Mouse (Mus musculus): Measurements from ENCODE around the gene Il13ra2. TPM values are rescaled to one million over a fixed set of nuclear protein-coding genes. Genes with fewer than 3 reads are reported as not detected.
"Not testable (repeated sequence)": the region's sequence is repeated elsewhere in the genome, so short reads cannot be mapped to it uniquely, and the experiment has no call there.

Gene Il13ra2
- not detected in 2 replicates for polyA plus RNA-seq (2015; fragmentation: Nextera tagmentation; extraction: Ambion mirVana)

DNA sequence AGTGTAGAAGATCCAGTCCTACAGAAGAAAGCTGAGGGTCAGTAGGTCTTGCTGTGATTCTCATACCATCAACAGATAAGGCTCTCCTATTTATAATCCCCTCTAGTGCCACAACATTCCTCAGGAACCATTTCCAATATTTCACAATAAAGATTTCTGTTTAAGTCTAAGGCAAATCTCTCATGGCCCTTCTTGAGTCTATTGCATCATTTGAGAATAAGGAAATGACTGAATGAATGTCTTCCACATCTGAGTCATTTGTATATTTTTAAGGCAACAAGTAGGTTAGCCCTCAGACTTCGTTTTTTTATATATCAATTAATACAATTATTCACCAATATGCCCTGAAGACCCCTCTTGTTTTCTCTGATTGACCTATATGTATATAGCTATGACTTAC is at the start of gene Il13ra2:
Gene Il13ra2 (minus strand): TSS at position 64 of the 400 bp plus-strand sequence.
- WGBS (ENCODE audit: insufficient replicate concordance), result 37% methylated on average over 1 of the region's 1 CpGs
- ATAC-seq (no peak), DNase-seq (no peak)
- Histone ChIP-seq H3K9me3 (ENCODE audit: low read length) (no peaks in the 10 kb centered on the region), H3K36me3 (replicated peaks; ENCODE audit: insufficient read depth, low read length) (no peaks in the 10 kb centered on the region), H3K27me3 (ENCODE audit: insufficient read depth, low read length) (no peaks in the 10 kb centered on the region), H3K9ac (replicated peaks) (no peak within 1 kb of the TSS), H3K4me1 (ENCODE audit: insufficient read depth) (no peaks in the 10 kb centered on the region), H3K4me3 (ENCODE audit: low read depth, low read length) (no peak within 1 kb of the TSS), H3K27ac (ENCODE audit: low read depth) (no peak within 1 kb of the TSS), H3K4me2 (ENCODE audit: low read depth, low read length) (no peak within 1 kb of the TSS)
- TF ChIP-seq EP300 (IDR thresholded peaks at IDR 0.05; ENCODE audit: low read depth) (no peak), CTCF (IDR thresholded peaks at IDR 0.05; ENCODE audit: low read depth) (no peak)

DNA sequence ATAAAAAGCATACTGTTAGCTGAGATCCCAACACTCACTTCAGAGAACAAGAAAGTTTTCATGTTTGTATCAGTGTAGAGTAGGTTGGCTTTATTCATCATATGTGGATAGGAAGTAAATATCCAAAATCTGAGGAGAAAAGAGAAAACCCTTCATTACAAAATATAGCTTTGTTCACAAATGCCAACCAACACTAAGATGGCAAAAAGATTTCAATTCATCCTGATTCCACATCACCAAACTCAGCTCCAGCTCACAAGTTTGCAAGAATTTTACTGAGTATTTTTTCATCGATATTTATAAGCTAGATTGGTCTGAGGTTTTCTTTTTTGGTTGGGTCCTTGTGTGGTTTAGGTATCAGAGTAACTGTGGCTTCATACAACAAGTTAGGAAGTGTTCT is 24.6 kb upstream of the Il13ra2 start, which contains the start of gene Vmn1r239-ps:
Gene Vmn1r239-ps (minus strand): TSS at position 101 of the 400 bp plus-strand sequence.
- H3K4me1 ChIP-seq (ENCODE audit: insufficient read depth); H3K36me3 ChIP-seq (replicated peaks; ENCODE audit: insufficient read depth, low read length); ATAC-seq; H3K9me3 ChIP-seq (ENCODE audit: low read length); H3K4me2 ChIP-seq (ENCODE audit: low read depth, low read length); H3K9ac ChIP-seq (replicated peaks); H3K27me3 ChIP-seq (ENCODE audit: insufficient read depth, low read length); DNase-seq; H3K27ac ChIP-seq (ENCODE audit: low read depth); H3K4me3 ChIP-seq (ENCODE audit: low read depth, low read length): not testable (repeated sequence)
- WGBS (ENCODE audit: insufficient replicate concordance), result 58% methylated on average over 1 of the region's 1 CpGs

DNA sequence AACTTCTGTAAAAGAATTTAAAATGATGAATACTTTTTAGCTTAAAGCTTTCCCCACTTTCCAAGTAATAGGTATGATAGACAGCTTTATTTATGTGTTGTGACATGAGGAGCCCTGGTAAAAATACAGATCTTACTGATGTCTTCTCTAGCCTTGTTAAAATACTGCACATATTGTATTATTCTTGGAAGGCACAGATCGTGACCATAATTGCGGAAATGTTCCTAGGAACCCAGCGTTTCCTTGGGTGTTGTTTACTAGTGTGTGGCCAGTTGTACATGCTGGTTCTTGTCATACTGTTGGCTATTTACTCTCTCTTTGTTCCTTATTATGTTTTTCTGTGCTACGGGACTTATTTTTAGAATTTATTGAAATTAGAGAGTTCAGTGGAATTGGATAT is 14.4 kb upstream of the Il13ra2 start:
- Histone ChIP-seq H3K27ac (ENCODE audit: low read depth) (no peak overlapping the region), H3K4me1 (ENCODE audit: insufficient read depth) (no peaks in the 10 kb centered on the region), H3K4me2 (ENCODE audit: low read depth, low read length) (no peak overlapping the region), H3K36me3 (replicated peaks; ENCODE audit: insufficient read depth, low read length) (no peaks in the 10 kb centered on the region), H3K9me3 (ENCODE audit: low read length) (no peaks in the 10 kb centered on the region), H3K4me3 (ENCODE audit: low read depth, low read length) (no peak overlapping the region), H3K27me3 (ENCODE audit: insufficient read depth, low read length) (no peaks in the 10 kb centered on the region), H3K9ac (replicated peaks) (no peak overlapping the region)
- DNase-seq (no peak), ATAC-seq (no peak)
- WGBS (ENCODE audit: insufficient replicate concordance), result 84% methylated on average over 4 of the region's 4 CpGs
- TF ChIP-seq EP300 (IDR thresholded peaks at IDR 0.05; ENCODE audit: low read depth), result no peak
- TF ChIP-seq CTCF (IDR thresholded peaks at IDR 0.05; ENCODE audit: low read depth), result no peak

DNA sequence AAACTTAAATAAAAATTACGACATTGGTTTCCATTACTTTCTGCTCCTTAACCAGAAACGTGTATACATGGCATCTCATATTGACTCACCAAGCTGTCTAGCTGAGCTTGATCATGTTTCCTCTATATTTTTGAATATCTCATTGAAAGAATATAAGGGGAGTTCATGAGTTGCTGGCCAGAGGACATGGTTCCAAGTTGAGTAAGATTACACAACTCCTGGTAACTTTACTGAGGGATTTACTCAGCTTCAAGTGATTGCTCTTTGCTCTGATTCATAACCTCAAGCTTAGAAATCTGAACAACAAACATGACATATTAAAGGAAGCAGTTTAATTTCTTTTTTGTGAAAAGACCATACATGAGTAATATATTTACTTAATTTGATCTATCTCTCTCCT is 6.4 kb upstream of the Il13ra2 start:
- no peaks in the 10 kb centered on the region for H3K4me1 ChIP-seq (ENCODE audit: insufficient read depth)
- H3K4me3 ChIP-seq (ENCODE audit: low read depth, low read length), result no peak overlapping the region
- no peaks in the 10 kb centered on the region for H3K27me3 ChIP-seq (ENCODE audit: insufficient read depth, low read length)
- DNase-seq (no peak), ATAC-seq (no peak)
- H3K36me3 ChIP-seq (replicated peaks; ENCODE audit: insufficient read depth, low read length), result no peaks in the 10 kb centered on the region
- H3K9ac ChIP-seq (replicated peaks), result no peak overlapping the region
- no peaks in the 10 kb centered on the region for H3K9me3 ChIP-seq (ENCODE audit: low read length)
- TF ChIP-seq CTCF (IDR thresholded peaks at IDR 0.05; ENCODE audit: low read depth) (no peak), EP300 (IDR thresholded peaks at IDR 0.05; ENCODE audit: low read depth) (no peak)
- H3K27ac ChIP-seq (ENCODE audit: low read depth), result no peak overlapping the region
- H3K4me2 ChIP-seq (ENCODE audit: low read depth, low read length), result no peak overlapping the region
- WGBS (ENCODE audit: insufficient replicate concordance), result 62% methylated on average over 2 of the region's 2 CpGs

DNA sequence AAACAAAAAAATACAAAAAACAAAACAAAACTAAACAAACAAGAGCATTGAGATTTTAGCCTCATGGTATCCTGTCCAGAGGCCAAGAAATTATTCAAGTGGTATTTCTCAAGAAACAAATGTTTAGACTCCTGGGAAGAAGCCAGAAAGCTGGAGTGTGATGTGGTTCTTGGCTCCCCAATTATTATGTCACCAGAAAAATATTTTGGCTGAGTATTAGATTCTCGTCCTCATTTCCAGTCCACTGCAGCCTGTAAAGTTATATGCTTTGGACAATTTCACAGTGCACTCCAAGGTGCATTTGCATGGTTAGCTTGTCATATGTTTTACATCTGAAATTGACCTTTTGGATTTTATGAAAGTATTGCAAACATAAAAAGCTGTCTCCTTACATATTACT is 761 bp upstream of the Il13ra2 start:
- DNase-seq, result no peak
- H3K27ac ChIP-seq (ENCODE audit: low read depth), result no peak overlapping the region
- H3K27me3 ChIP-seq (ENCODE audit: insufficient read depth, low read length), result no peaks in the 10 kb centered on the region
- H3K4me3 ChIP-seq (ENCODE audit: low read depth, low read length), result no peak overlapping the region
- no peaks in the 10 kb centered on the region for H3K36me3 ChIP-seq (replicated peaks; ENCODE audit: insufficient read depth, low read length)
- no peak for TF ChIP-seq EP300 (IDR thresholded peaks at IDR 0.05; ENCODE audit: low read depth)
- WGBS (ENCODE audit: insufficient replicate concordance), result 65% methylated on average over 1 of the region's 1 CpGs
- H3K9ac ChIP-seq (replicated peaks), result no peak overlapping the region
- ATAC-seq, result no peak
- no peak overlapping the region for H3K4me2 ChIP-seq (ENCODE audit: low read depth, low read length)
- H3K4me1 ChIP-seq (ENCODE audit: insufficient read depth), result no peaks in the 10 kb centered on the region
- no peaks in the 10 kb centered on the region for H3K9me3 ChIP-seq (ENCODE audit: low read length)

DNA sequence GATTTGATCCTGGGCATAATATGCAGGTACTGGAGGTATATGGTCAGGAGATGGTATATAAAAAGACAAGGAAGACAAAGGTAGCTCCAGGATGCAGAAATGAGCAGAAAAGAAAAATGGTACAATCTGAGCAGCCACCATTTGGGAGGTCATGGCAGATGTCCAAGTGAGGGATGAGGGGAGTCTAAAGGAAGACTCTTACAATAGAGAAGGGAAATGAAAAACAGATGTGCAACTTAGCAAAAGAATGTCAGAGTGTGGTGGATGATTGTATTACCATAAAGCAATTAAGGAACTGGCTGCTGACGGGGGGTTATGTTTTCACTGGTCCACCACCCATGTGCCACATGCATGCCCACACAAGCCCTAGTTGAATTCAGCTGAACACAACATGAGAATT is 35.5 kb downstream of the Il13ra2 start:
- no peak overlapping the region for H3K4me3 ChIP-seq (ENCODE audit: low read depth, low read length)
- H3K4me2 ChIP-seq (ENCODE audit: low read depth, low read length), result no peak overlapping the region
- ATAC-seq (no peak), DNase-seq (no peak)
- H3K27me3 ChIP-seq (ENCODE audit: insufficient read depth, low read length), result no peaks in the 10 kb centered on the region
- H3K27ac ChIP-seq (ENCODE audit: low read depth), result no peak overlapping the region
- TF ChIP-seq CTCF (IDR thresholded peaks at IDR 0.05; ENCODE audit: low read depth) (no peak), EP300 (IDR thresholded peaks at IDR 0.05; ENCODE audit: low read depth) (no peak)
- no peak overlapping the region for H3K9ac ChIP-seq (replicated peaks)
- no peaks in the 10 kb centered on the region for H3K36me3 ChIP-seq (replicated peaks; ENCODE audit: insufficient read depth, low read length)
- H3K4me1 ChIP-seq (ENCODE audit: insufficient read depth), result no peaks in the 10 kb centered on the region
- 81% methylated on average over 1 of the region's 1 CpGs for WGBS (ENCODE audit: insufficient replicate concordance)
- H3K9me3 ChIP-seq (ENCODE audit: low read length), result no peaks in the 10 kb centered on the region

DNA sequence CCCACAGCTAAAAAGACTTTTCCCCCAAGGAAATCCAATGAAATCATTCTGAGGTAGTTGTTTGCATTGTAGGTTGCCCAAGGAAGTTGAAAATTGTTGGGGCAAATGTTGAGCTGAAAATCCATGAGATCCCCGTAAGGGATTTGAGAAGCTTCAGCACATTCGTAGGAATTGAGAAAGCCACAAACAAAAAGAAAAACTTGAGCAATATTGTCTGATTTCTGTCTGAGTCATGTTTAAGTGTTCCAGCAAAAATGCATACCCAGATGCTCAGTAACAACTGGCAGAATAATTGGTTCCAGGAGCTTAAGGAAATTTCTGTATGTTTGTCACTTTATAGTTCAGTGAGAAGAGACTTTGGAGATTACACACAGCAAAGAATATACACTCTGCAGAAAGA is 79.8 kb downstream of the Il13ra2 start:
- TF ChIP-seq CTCF (IDR thresholded peaks at IDR 0.05; ENCODE audit: low read depth), result no peak
- no peak for TF ChIP-seq EP300 (IDR thresholded peaks at IDR 0.05; ENCODE audit: low read depth)
- Histone ChIP-seq H3K4me1 (ENCODE audit: insufficient read depth) (no peaks in the 10 kb centered on the region), H3K27ac (ENCODE audit: low read depth) (no peak overlapping the region), H3K27me3 (ENCODE audit: insufficient read depth, low read length) (no peaks in the 10 kb centered on the region), H3K36me3 (replicated peaks; ENCODE audit: insufficient read depth, low read length) (no peaks in the 10 kb centered on the region), H3K4me2 (ENCODE audit: low read depth, low read length) (no peak overlapping the region), H3K9ac (replicated peaks) (no peak overlapping the region), H3K4me3 (ENCODE audit: low read depth, low read length) (no peak overlapping the region), H3K9me3 (ENCODE audit: low read length) (no peaks in the 10 kb centered on the region)
- ATAC-seq (no peak), DNase-seq (no peak)
- 68% methylated on average over 2 of the region's 2 CpGs for WGBS (ENCODE audit: insufficient replicate concordance)

Other genes starting within 250 kb of the Il13ra2 start
- not detected in 2 replicates for gene Vmn1r239-ps, start 24.5 kb upstream of the Il13ra2 start, polyA plus RNA-seq (2015; fragmentation: Nextera tagmentation; extraction: Ambion mirVana)
- gene Lrch2, start 124.9 kb upstream of the Il13ra2 start, polyA plus RNA-seq (2015; fragmentation: Nextera tagmentation; extraction: Ambion mirVana), result 0.13 and 0.19 TPM in 2 replicates